Mouse (Mus musculus) NIH3T3 (cell line): ENCODE results near the gene Tcea3.

Experiments
- DNase-seq: peaks from one replicate; pipeline ENCODE4 v3.0.0-alpha.2; 2012; ENCODE audit warnings: low read depth

Gene Tcea3

GRCm38 (mm10) chr4:136247729-136248463, at the start of gene Tcea3:
TSS of gene Tcea3 (plus strand) at chr4:136247729.
- peak; percentile 74 for DNase-seq

GRCm38 (mm10) chr4:136198846-136199245, 48.7 kb upstream of the Tcea3 start:
- DNase-seq: no peak

- DNase-seq: peak; percentile 81
These were observed 47.8 kb upstream of the Tcea3 start for GRCm38 (mm10) chr4:136199562-136200292.

GRCm38 (mm10) chr4:136202509-136202908, 45.0 kb upstream of the Tcea3 start:
- peak; percentile 90 for DNase-seq

GRCm38 (mm10) chr4:136204775-136205174, 42.8 kb upstream of the Tcea3 start:
- DNase-seq: no peak

GRCm38 (mm10) chr4:136206033-136206893, 41.3 kb upstream of the Tcea3 start, which contains the start of gene Asap3:
TSS of gene Asap3 (plus strand) at chr4:136206365.
- DNase-seq: peak; percentile 97

GRCm38 (mm10) chr4:136206943-136207342, 40.6 kb upstream of the Tcea3 start:
- no peak for DNase-seq

- DNase-seq: no peak
These were observed 36.6 kb upstream of the Tcea3 start for GRCm38 (mm10) chr4:136210931-136211330.

GRCm38 (mm10) chr4:136213629-136214028, 33.9 kb upstream of the Tcea3 start:
- DNase-seq: no peak

GRCm38 (mm10) chr4:136214828-136215227, 32.7 kb upstream of the Tcea3 start:
- no peak for DNase-seq

- no peak for DNase-seq
These were observed 32.0 kb upstream of the Tcea3 start for GRCm38 (mm10) chr4:136215576-136215975.

GRCm38 (mm10) chr4:136217063-136217462, 30.5 kb upstream of the Tcea3 start:
- DNase-seq: no peak

GRCm38 (mm10) chr4:136218595-136219214, 28.8 kb upstream of the Tcea3 start:
- peak; percentile 80 for DNase-seq

- DNase-seq: no peak
These were observed 27.3 kb upstream of the Tcea3 start for GRCm38 (mm10) chr4:136220133-136220775.

- no peak for DNase-seq
These were observed 23.8 kb upstream of the Tcea3 start for GRCm38 (mm10) chr4:136223549-136224239.

GRCm38 (mm10) chr4:136224240-136224559, 23.3 kb upstream of the Tcea3 start:
- DNase-seq: no peak

GRCm38 (mm10) chr4:136224677-136225460, 22.7 kb upstream of the Tcea3 start:
- no peak for DNase-seq

GRCm38 (mm10) chr4:136227408-136227807, 20.1 kb upstream of the Tcea3 start:
- DNase-seq: no peak

GRCm38 (mm10) chr4:136228640-136229039, 18.9 kb upstream of the Tcea3 start:
- DNase-seq: peak; percentile 34

GRCm38 (mm10) chr4:136238669-136239068, 8.9 kb upstream of the Tcea3 start:
- no peak for DNase-seq
